Mouse (Mus musculus) kidney, embryonic 14.5 days (tissue): Measurements from ENCODE around the gene Ciita. TPM values are rescaled to one million over a fixed set of nuclear protein-coding genes. Genes with fewer than 3 reads are reported as not detected.
A peak's percentile ranks its signal among the peaks of the same experiment; 100 is the strongest.

Experiments
- ATAC-seq: fragments of 200-750 bp; cut with Nextera tagmentation; 2 replicates; pipeline ENCODE4 v1.8.0; 2017; ENCODE audit warnings: moderate number of reproducible peaks, mild to moderate bottlenecking, moderate TSS enrichment, moderate library complexity; ENCODE audit not compliant: low FRiP score, low TSS enrichment
- H3K27ac ChIP-seq: fragments of 300-500 bp; sonication (generic); 2 replicates; pipeline ENCODE4 v1.5.1; 2014; ENCODE audit warnings: low read depth, mild to moderate bottlenecking, low read length, moderate library complexity, mixed read lengths
- H3K27me3 ChIP-seq: fragments of 300-500 bp; sonication (generic); 2 replicates; pipeline ENCODE4 v1.6.1; 2014; ENCODE audit warnings: mild to moderate bottlenecking, low read length; ENCODE audit not compliant: control insufficient read depth, insufficient read depth
- H3K36me3 ChIP-seq: fragments of 300-500 bp; sonication (generic); 2 replicates; pipeline ENCODE4 v1.6.1; 2014; ENCODE audit warnings: low read length, mixed read lengths; ENCODE audit not compliant: control insufficient read depth, insufficient read depth
- H3K4me1 ChIP-seq: fragments of 300-500 bp; sonication (generic); 2 replicates; pipeline ENCODE4 v1.6.1; 2014; ENCODE audit warnings: low read length, mixed read lengths; ENCODE audit not compliant: control insufficient read depth, insufficient read depth
- H3K4me2 ChIP-seq: fragments of 300-500 bp; sonication (generic); replicated peaks from 2 replicates; pipeline ENCODE4 v1.6.1; 2014; ENCODE audit warnings: low read depth, mild to moderate bottlenecking, low read length
- H3K4me3 ChIP-seq: fragments of 300-500 bp; sonication (generic); 2 replicates; pipeline ENCODE4 v1.5.1; 2014; ENCODE audit warnings: mild to moderate bottlenecking, low read length
- H3K9ac ChIP-seq: fragments of 300-500 bp; sonication (generic); 2 replicates; pipeline ENCODE4 v1.6.1; 2014; ENCODE audit warnings: low read depth, mild to moderate bottlenecking, low read length, moderate library complexity
- H3K9me3 ChIP-seq: fragments of 300-500 bp; sonication (generic); 2 replicates; pipeline ENCODE4 v1.6.1; 2016; ENCODE audit warnings: low read length; ENCODE audit not compliant: control insufficient read depth
- WGBS: fragments of 180-500 bp; shearing (Covaris S2); extraction: QIAGEN DNeasy Blood & Tissue Kit; methylation state at CpG from one replicate; pipeline ENCODE4 v1.1.7; 2014; 5-methylcytosine and 5-hydroxymethylcytosine counted together
- polyA plus RNA-seq: library from polyadenylated mRNA; unstranded; fragments of >200 nt; fragmentation: Nextera tagmentation; extraction: Ambion mirVana; gene quantifications from 2 replicates; pipeline ENCODE4 v1.2.1, GENCODE M21; 2014

Ciita gene
- polyA plus RNA-seq, 1 experiment from 2014 or later: 1.4 TPM

- Histone ChIP-seq H3K4me2 (no peak overlapping the region), H3K27ac (no peak overlapping the region), H3K27me3 (0 out of 2 replicates have a peak, but pooled peaks cover 3% of the 10 kb centered on the region), H3K36me3 (no peaks in the 10 kb centered on the region), H3K4me1 (peaks cover 9% of the 10 kb centered on the region; the same call in 1 of the 2 replicates), H3K9ac (no peak overlapping the region), H3K9me3 (no peaks in the 10 kb centered on the region), H3K4me3 (no peak overlapping the region)
- WGBS: 88% methylated on average over 8 of the region's 8 CpGs
- ATAC-seq: no peak
Measured at GRCm38 (mm10) chr16:10487895-10488493, 8.1 kb downstream of the Ciita start.

- ATAC-seq: peak; percentile 43
- whole genome bisulfite sequencing: 62% methylated on average over 7 of the region's 7 CpGs
- Histone ChIP-seq H3K9ac (no peak overlapping the region), H3K9me3 (no peaks in the 10 kb centered on the region), H3K36me3 (no peaks in the 10 kb centered on the region), H3K4me1 (peaks cover 9% of the 10 kb centered on the region; the same call in 1 of the 2 replicates), H3K4me2 (no peak overlapping the region), H3K27ac (no peak overlapping the region), H3K27me3 (0 out of 2 replicates have a peak, but pooled peaks cover 3% of the 10 kb centered on the region), H3K4me3 (no peak overlapping the region)
Measured at GRCm38 (mm10) chr16:10488769-10489481, 9.1 kb downstream of the Ciita start.

GRCm38 (mm10) chr16:10489483-10489882 is 9.6 kb downstream of the Ciita start:
- Histone ChIP-seq H3K4me3 (peak overlapping the region; percentile 17), H3K9ac (peak overlapping the region; percentile 31; the same call in 1 of the 2 replicates), H3K4me1 (peaks cover 9% of the 10 kb centered on the region; the same call in 1 of the 2 replicates), H3K9me3 (no peaks in the 10 kb centered on the region), H3K36me3 (no peaks in the 10 kb centered on the region), H3K27ac (no peak overlapping the region), H3K27me3 (0 out of 2 replicates have a peak, but pooled peaks cover 3% of the 10 kb centered on the region), H3K4me2 (peak overlapping the region; percentile 39)
- WGBS: 4% methylated on average over 9 of the region's 9 CpGs
- peak; percentile 65 for ATAC-seq

GRCm38 (mm10) chr16:10489904-10490457 is 10.1 kb downstream of the Ciita start:
- no peak overlapping the region for H3K27ac ChIP-seq
- peak; percentile 48; the same call in 1 of the 2 replicates for ATAC-seq
- H3K36me3 ChIP-seq: no peaks in the 10 kb centered on the region
- H3K4me2 ChIP-seq: peak overlapping the region; percentile 39
- H3K9ac ChIP-seq: peak overlapping the region; percentile 31; the same call in 1 of the 2 replicates
- H3K27me3 ChIP-seq: 0 out of 2 replicates have a peak, but pooled peaks cover 3% of the 10 kb centered on the region
- peaks cover 9% of the 10 kb centered on the region; the same call in 1 of the 2 replicates for H3K4me1 ChIP-seq
- 13% methylated on average over 14 of the region's 14 CpGs for WGBS
- peak overlapping the region; percentile 17 for H3K4me3 ChIP-seq
- H3K9me3 ChIP-seq: no peaks in the 10 kb centered on the region

GRCm38 (mm10) chr16:10490503-10491150 is 10.8 kb downstream of the Ciita start:
- Histone ChIP-seq H3K4me1 (peaks cover 9% of the 10 kb centered on the region; the same call in 1 of the 2 replicates), H3K36me3 (no peaks in the 10 kb centered on the region), H3K4me2 (no peak overlapping the region), H3K9ac (no peak overlapping the region), H3K4me3 (no peak overlapping the region), H3K27ac (no peak overlapping the region), H3K9me3 (no peaks in the 10 kb centered on the region), H3K27me3 (0 out of 2 replicates have a peak, but pooled peaks cover 3% of the 10 kb centered on the region)
- 82% methylated on average over 18 of the region's 18 CpGs for WGBS
- no peak for ATAC-seq

- peaks cover 9% of the 10 kb centered on the region; the same call in 1 of the 2 replicates for H3K4me1 ChIP-seq
- no peak overlapping the region for H3K4me3 ChIP-seq
- WGBS: 69% methylated on average over 4 of the region's 4 CpGs
- H3K9ac ChIP-seq: no peak overlapping the region
- no peaks in the 10 kb centered on the region for H3K36me3 ChIP-seq
- 0 out of 2 replicates have a peak, but pooled peaks cover 3% of the 10 kb centered on the region for H3K27me3 ChIP-seq
- H3K27ac ChIP-seq: no peak overlapping the region
- ATAC-seq: no peak
- no peaks in the 10 kb centered on the region for H3K9me3 ChIP-seq
- no peak overlapping the region for H3K4me2 ChIP-seq
Measured at GRCm38 (mm10) chr16:10491716-10492115, 11.9 kb downstream of the Ciita start.

GRCm38 (mm10) chr16:10492587-10492986 is 12.7 kb downstream of the Ciita start:
- no peaks in the 10 kb centered on the region for H3K9me3 ChIP-seq
- H3K4me1 ChIP-seq: peaks cover 9% of the 10 kb centered on the region; the same call in 1 of the 2 replicates
- 0 out of 2 replicates have a peak, but pooled peaks cover 3% of the 10 kb centered on the region for H3K27me3 ChIP-seq
- no peaks in the 10 kb centered on the region for H3K36me3 ChIP-seq
- H3K27ac ChIP-seq: no peak overlapping the region
- H3K9ac ChIP-seq: no peak overlapping the region
- H3K4me2 ChIP-seq: no peak overlapping the region
- no peak for ATAC-seq
- WGBS: 82% methylated on average over 3 of the region's 3 CpGs
- no peak overlapping the region for H3K4me3 ChIP-seq

- no peaks in the 10 kb centered on the region for H3K4me1 ChIP-seq
- H3K9me3 ChIP-seq: no peaks in the 10 kb centered on the region
- no peak overlapping the region for H3K9ac ChIP-seq
- H3K27me3 ChIP-seq: no peaks in the 10 kb centered on the region
- peak; percentile 85 for ATAC-seq
- no peaks in the 10 kb centered on the region for H3K36me3 ChIP-seq
- H3K4me3 ChIP-seq: no peak overlapping the region
- WGBS: 33% methylated on average over 2 of the region's 2 CpGs
- no peak overlapping the region for H3K4me2 ChIP-seq
- no peak overlapping the region for H3K27ac ChIP-seq
Measured at GRCm38 (mm10) chr16:10495824-10496298, 16.0 kb downstream of the Ciita start.
